Mouse (Mus musculus): ENCODE measurements at regions not wholly inside any gene's neighbourhood (a gene's known extent, or its start where the extent isn't known, plus 50 kb on each side); places are given as distances from the start of the nearest gene placed in this dataset.

- no peaks in the 10 kb centered on the region for H3K4me1 ChIP-seq (replicated peaks)
- WGBS, result 50% methylated on average over 5 of the region's 5 CpGs
- no peaks in the 10 kb centered on the region for H3K9me3 ChIP-seq
- no peak overlapping the region for H3K27ac ChIP-seq
- H3K4me2 ChIP-seq, result no peak overlapping the region
- no peak overlapping the region for H3K9ac ChIP-seq
- H3K27me3 ChIP-seq, result no peaks in the 10 kb centered on the region
- no peak overlapping the region for H3K4me3 ChIP-seq
- ATAC-seq (ENCODE audit: low FRiP score), result no peak
- no peaks in the 10 kb centered on the region for H3K36me3 ChIP-seq
These were observed 93.1 kb downstream of the Car2 start for GRCm38 (mm10) chr3:14979116-14979613.

- Histone ChIP-seq H3K9ac (no peak overlapping the region), H3K4me3 (no peak overlapping the region), H3K4me2 (no peak overlapping the region), H3K4me1 (replicated peaks) (no peaks in the 10 kb centered on the region), H3K27ac (no peak overlapping the region), H3K27me3 (no peaks in the 10 kb centered on the region), H3K9me3 (no peaks in the 10 kb centered on the region), H3K36me3 (no peaks in the 10 kb centered on the region)
- no peak for ATAC-seq (ENCODE audit: low FRiP score)
- WGBS, result 76% methylated on average over 3 of the region's 3 CpGs
These were observed 103.6 kb downstream of the Car2 start for GRCm38 (mm10) chr3:14989635-14990034.

GRCm38 (mm10) chr3:14993936-14994335 is 107.9 kb downstream of the Car2 start:
- Histone ChIP-seq H3K27ac (no peak overlapping the region), H3K36me3 (no peaks in the 10 kb centered on the region), H3K9me3 (no peaks in the 10 kb centered on the region), H3K9ac (no peak overlapping the region), H3K4me1 (replicated peaks) (no peaks in the 10 kb centered on the region), H3K4me2 (no peak overlapping the region), H3K27me3 (no peaks in the 10 kb centered on the region), H3K4me3 (no peak overlapping the region)
- WGBS, result 98% methylated on average over 2 of the region's 2 CpGs
- ATAC-seq (ENCODE audit: low FRiP score), result no peak

DNA sequence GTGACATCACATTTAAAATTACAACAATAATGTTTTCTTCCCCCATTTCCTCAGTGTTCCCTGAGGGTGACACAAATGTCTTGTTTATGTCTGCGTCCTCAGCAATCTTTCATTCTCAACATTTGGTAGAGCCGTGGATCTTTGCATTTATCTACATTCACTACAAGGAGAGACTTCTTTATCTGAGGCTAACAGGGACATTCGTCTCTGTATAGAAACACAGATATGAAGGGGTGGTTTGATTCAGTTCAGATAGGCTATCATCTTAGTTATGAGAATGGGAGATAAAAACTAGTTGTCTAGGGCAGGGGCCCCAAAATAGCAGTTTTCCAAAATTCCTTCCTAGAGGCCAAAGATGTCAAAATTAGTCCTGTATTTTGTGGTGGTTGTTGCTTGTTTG is 111.2 kb downstream of the Car2 start:
- Histone ChIP-seq H3K9me3 (no peaks in the 10 kb centered on the region), H3K4me3 (no peak overlapping the region), H3K9ac (no peak overlapping the region), H3K27ac (no peak overlapping the region), H3K4me1 (replicated peaks) (no peaks in the 10 kb centered on the region), H3K36me3 (no peaks in the 10 kb centered on the region), H3K4me2 (no peak overlapping the region), H3K27me3 (no peaks in the 10 kb centered on the region)
- no peak for ATAC-seq (ENCODE audit: low FRiP score)
- 89% methylated on average over 3 of the region's 3 CpGs for WGBS

DNA sequence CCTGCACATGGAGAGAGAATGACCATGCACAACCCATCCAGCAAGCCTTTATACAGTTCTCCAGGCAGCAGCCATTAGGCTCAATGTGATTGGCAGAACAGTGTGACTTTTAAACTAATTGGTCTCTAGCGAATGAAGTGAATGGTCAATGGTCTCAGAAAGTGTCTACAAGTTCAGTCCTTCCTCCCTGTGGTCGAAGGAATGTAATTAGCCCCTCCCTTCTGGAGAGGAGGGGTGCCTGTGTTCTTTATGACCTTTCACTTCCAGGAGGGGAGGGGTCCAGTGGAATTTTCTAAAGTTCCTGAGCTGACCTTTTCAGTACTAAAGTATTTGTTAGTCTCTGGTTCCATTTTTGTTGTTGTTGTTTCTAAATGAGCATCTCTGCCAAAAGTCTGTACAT is 112.4 kb downstream of the Car2 start:
- H3K27me3 ChIP-seq, result no peaks in the 10 kb centered on the region
- no peak overlapping the region for H3K27ac ChIP-seq
- H3K9ac ChIP-seq, result no peak overlapping the region
- no peaks in the 10 kb centered on the region for H3K36me3 ChIP-seq
- no peak for ATAC-seq (ENCODE audit: low FRiP score)
- WGBS, result 52% methylated on average over 2 of the region's 2 CpGs
- no peaks in the 10 kb centered on the region for H3K4me1 ChIP-seq (replicated peaks)
- no peak overlapping the region for H3K4me3 ChIP-seq
- no peaks in the 10 kb centered on the region for H3K9me3 ChIP-seq
- H3K4me2 ChIP-seq, result no peak overlapping the region

DNA sequence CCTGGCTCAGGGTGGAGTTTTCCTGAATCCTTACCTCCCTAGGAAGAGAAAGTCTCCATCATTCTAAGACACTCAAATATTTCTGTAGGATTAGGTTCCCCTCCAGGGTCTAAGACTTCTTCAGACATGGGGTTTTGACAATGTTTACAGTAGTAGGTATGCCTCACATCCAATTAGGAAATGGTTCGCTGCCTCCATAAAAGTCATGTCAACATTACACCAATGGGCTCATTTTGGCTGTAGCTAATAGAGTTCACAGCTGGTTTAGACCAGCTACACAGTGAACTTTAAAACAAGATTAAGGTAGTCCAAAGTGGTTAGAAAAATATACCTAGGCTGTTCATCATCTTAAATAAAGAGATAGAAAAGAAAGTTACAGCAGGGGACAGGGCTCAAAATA is 113.3 kb downstream of the Car2 start:
- Histone ChIP-seq H3K4me3 (no peak overlapping the region), H3K36me3 (no peaks in the 10 kb centered on the region), H3K4me2 (no peak overlapping the region), H3K9ac (no peak overlapping the region), H3K4me1 (replicated peaks) (no peaks in the 10 kb centered on the region), H3K27me3 (no peaks in the 10 kb centered on the region), H3K27ac (no peak overlapping the region), H3K9me3 (no peaks in the 10 kb centered on the region)
- WGBS, result 92% methylated on average over 1 of the region's 1 CpGs
- ATAC-seq (ENCODE audit: low FRiP score), result no peak

DNA sequence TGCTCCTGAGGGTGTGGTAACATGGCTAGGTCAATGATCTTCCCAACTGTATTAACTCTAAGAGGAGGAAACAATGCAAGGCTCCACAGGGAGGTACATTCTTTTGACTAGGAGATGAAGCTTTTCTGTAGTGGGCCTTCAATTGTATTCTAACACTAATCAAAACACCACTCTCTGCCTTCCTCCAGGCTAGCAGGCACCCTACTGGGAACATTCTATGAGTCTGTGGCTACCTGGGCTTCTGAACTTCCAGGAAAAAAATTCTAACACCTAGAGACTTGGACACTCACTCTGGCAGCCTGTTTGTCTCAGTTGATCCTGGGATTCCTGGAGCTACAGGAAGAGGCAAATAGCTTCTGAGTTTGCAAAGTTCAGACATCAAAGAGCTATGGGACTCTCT is 113.8 kb downstream of the Car2 start:
- H3K4me1 ChIP-seq (replicated peaks), result no peaks in the 10 kb centered on the region
- H3K4me3 ChIP-seq, result no peak overlapping the region
- no peak for ATAC-seq (ENCODE audit: low FRiP score)
- H3K27me3 ChIP-seq, result no peaks in the 10 kb centered on the region
- no peaks in the 10 kb centered on the region for H3K36me3 ChIP-seq
- no peak overlapping the region for H3K27ac ChIP-seq
- no peak overlapping the region for H3K4me2 ChIP-seq
- H3K9ac ChIP-seq, result no peak overlapping the region
- no peaks in the 10 kb centered on the region for H3K9me3 ChIP-seq

- Histone ChIP-seq H3K9ac (no peak overlapping the region), H3K36me3 (no peaks in the 10 kb centered on the region), H3K27ac (no peak overlapping the region), H3K4me1 (replicated peaks) (no peaks in the 10 kb centered on the region), H3K27me3 (no peaks in the 10 kb centered on the region), H3K9me3 (no peaks in the 10 kb centered on the region), H3K4me2 (no peak overlapping the region), H3K4me3 (no peak overlapping the region)
- no peak for ATAC-seq (ENCODE audit: low FRiP score)
- 9% methylated on average over 3 of the region's 3 CpGs for WGBS
These were observed 114.6 kb downstream of the Car2 start for GRCm38 (mm10) chr3:15000657-15001056.

DNA sequence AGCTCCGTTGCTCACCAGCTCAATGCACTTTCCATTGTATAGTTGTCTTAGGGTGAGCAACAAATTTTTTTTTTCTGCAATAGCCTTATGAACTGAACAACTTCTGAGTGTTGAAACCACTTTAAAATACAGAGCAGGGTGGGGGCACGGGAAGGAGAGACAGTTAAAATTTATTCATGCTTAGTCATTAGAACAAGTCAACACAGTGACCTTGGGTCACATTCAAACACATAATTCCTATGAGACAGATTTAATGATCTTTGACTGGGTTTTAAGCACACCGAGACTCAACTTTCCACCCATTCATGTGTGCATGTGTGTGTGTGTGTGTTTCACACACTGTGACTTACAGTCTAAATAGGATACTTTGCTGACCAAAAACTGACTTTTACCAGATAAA is 121.7 kb downstream of the Car2 start:
- H3K9ac ChIP-seq, result no peak overlapping the region
- H3K27me3 ChIP-seq, result no peaks in the 10 kb centered on the region
- 67% methylated on average over 3 of the region's 3 CpGs for WGBS
- no peak overlapping the region for H3K4me2 ChIP-seq
- H3K36me3 ChIP-seq, result no peaks in the 10 kb centered on the region
- no peak for ATAC-seq (ENCODE audit: low FRiP score)
- no peaks in the 10 kb centered on the region for H3K9me3 ChIP-seq
- no peak overlapping the region for H3K27ac ChIP-seq
- H3K4me1 ChIP-seq (replicated peaks), result no peaks in the 10 kb centered on the region
- no peak overlapping the region for H3K4me3 ChIP-seq

- Histone ChIP-seq H3K27ac (no peak overlapping the region), H3K36me3 (no peaks in the 10 kb centered on the region), H3K4me1 (replicated peaks) (no peaks in the 10 kb centered on the region), H3K9me3 (no peaks in the 10 kb centered on the region), H3K9ac (no peak overlapping the region), H3K4me3 (no peak overlapping the region), H3K4me2 (no peak overlapping the region), H3K27me3 (no peaks in the 10 kb centered on the region)
- 84% methylated on average over 1 of the region's 1 CpGs for WGBS
- no peak for ATAC-seq (ENCODE audit: low FRiP score)
These were observed 122.4 kb downstream of the Car2 start for GRCm38 (mm10) chr3:15008501-15008900.

- H3K27me3 ChIP-seq, result no peaks in the 10 kb centered on the region
- H3K4me3 ChIP-seq, result no peak overlapping the region
- H3K9ac ChIP-seq, result no peak overlapping the region
- no peaks in the 10 kb centered on the region for H3K36me3 ChIP-seq
- no peaks in the 10 kb centered on the region for H3K9me3 ChIP-seq
- ATAC-seq (ENCODE audit: low FRiP score), result no peak
- WGBS, result 92% methylated on average over 2 of the region's 2 CpGs
- H3K27ac ChIP-seq, result no peak overlapping the region
- H3K4me2 ChIP-seq, result no peak overlapping the region
- no peaks in the 10 kb centered on the region for H3K4me1 ChIP-seq (replicated peaks)
These were observed 123.7 kb downstream of the Car2 start for GRCm38 (mm10) chr3:15009747-15010146.

- no peaks in the 10 kb centered on the region for H3K36me3 ChIP-seq
- H3K4me1 ChIP-seq (replicated peaks), result no peaks in the 10 kb centered on the region
- WGBS, result 83% methylated on average over 1 of the region's 1 CpGs
- H3K27ac ChIP-seq, result no peak overlapping the region
- H3K4me2 ChIP-seq, result no peak overlapping the region
- ATAC-seq (ENCODE audit: low FRiP score), result no peak
- no peaks in the 10 kb centered on the region for H3K9me3 ChIP-seq
- no peaks in the 10 kb centered on the region for H3K27me3 ChIP-seq
- no peak overlapping the region for H3K4me3 ChIP-seq
- H3K9ac ChIP-seq, result no peak overlapping the region
These were observed 130.5 kb downstream of the Car2 start for GRCm38 (mm10) chr3:15016621-15017020.

DNA sequence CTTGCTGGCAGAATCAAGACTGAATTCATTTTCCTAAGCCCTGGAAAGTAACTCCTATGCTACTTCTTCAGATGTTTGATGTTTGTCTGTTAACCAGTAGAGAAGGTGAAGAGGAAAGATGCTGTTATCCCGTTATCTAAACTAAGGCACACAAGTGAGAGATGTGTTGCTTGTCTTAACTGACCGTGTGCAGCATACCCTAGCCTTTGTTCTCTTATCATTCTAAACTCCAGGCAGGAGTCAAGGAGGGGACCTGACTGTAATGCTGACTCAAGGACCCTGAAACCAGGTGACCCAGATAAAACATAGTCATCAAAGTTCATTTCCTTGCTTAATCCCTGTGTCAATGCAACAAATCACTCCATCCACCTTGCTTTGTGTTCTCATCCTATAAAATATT is 136.7 kb downstream of the Car2 start:
- Histone ChIP-seq H3K27ac (no peak overlapping the region), H3K4me2 (no peak overlapping the region), H3K4me3 (no peak overlapping the region), H3K9me3 (no peaks in the 10 kb centered on the region), H3K27me3 (no peaks in the 10 kb centered on the region), H3K9ac (no peak overlapping the region), H3K36me3 (no peaks in the 10 kb centered on the region), H3K4me1 (replicated peaks) (no peaks in the 10 kb centered on the region)
- 79% methylated on average over 2 of the region's 2 CpGs for WGBS
- no peak for ATAC-seq (ENCODE audit: low FRiP score)

Measured in hindbrain, embryonic 13.5 days (tissue).